Mouse (Mus musculus): ENCODE results near the gene Zfp91. TPM values are rescaled to one million over a fixed set of nuclear protein-coding genes. Genes with fewer than 3 reads are reported as not detected.

Zfp91 gene
- polyA plus RNA-seq, 1 experiment from 2014 or later = 15.3 TPM

GRCm38 (mm10) chr19:12770888-12771287, 25.0 kb downstream of the Zfp91 start:
- no peak overlapping the region for H3K4me3 ChIP-seq (replicated peaks; ENCODE audit: low read depth, low read length)
- WGBS = 79% methylated on average over 5 of the region's 5 CpGs
- ATAC-seq (replicated peaks; ENCODE audit: low FRiP score, low read depth) (no peak), DNase-seq (ENCODE audit: low spot score) (no peak)
- H3K9me3 ChIP-seq (replicated peaks; ENCODE audit: low read length) = no peaks in the 10 kb centered on the region
- no peaks in the 10 kb centered on the region for H3K27me3 ChIP-seq (ENCODE audit: insufficient read depth, low read length)
- no peak overlapping the region for H3K27ac ChIP-seq
- no peak overlapping the region for H3K4me2 ChIP-seq (ENCODE audit: low read length)
- H3K9ac ChIP-seq (ENCODE audit: low read depth, low read length) = no peak overlapping the region
- H3K4me1 ChIP-seq (replicated peaks; ENCODE audit: insufficient read depth, low read length) = no peaks in the 10 kb centered on the region
- peaks cover 39% of the 10 kb centered on the region; the same call in 1 of the 2 replicates for H3K36me3 ChIP-seq (ENCODE audit: insufficient read depth, low read length)
- no peak for TF ChIP-seq CTCF (IDR thresholded peaks at IDR 0.05; ENCODE audit: low read depth)

GRCm38 (mm10) chr19:12765308-12765707, 30.6 kb downstream of the Zfp91 start, which contains the start of gene Cntf:
Gene Cntf, minus strand, starts transcription at chr19:12765632.
- TF ChIP-seq CTCF (IDR thresholded peaks at IDR 0.05; ENCODE audit: low read depth) = no peak
- peak; percentile 41 for DNase-seq (ENCODE audit: low spot score)
- Histone ChIP-seq H3K4me1 (replicated peaks; ENCODE audit: insufficient read depth, low read length) (no peaks in the 10 kb centered on the region), H3K36me3 (ENCODE audit: insufficient read depth, low read length) (peaks cover 33% of the 10 kb centered on the region; the same call in 1 of the 2 replicates), H3K4me3 (replicated peaks; ENCODE audit: low read depth, low read length) (no peak within 1 kb of the TSS), H3K27me3 (ENCODE audit: insufficient read depth, low read length) (no peaks in the 10 kb centered on the region), H3K9ac (ENCODE audit: low read depth, low read length) (no peak within 1 kb of the TSS), H3K4me2 (ENCODE audit: low read length) (no peak within 1 kb of the TSS), H3K27ac (no peak within 1 kb of the TSS), H3K9me3 (replicated peaks; ENCODE audit: low read length) (no peaks in the 10 kb centered on the region)
- 34% methylated on average over 7 of the region's 7 CpGs for WGBS
- ATAC-seq (replicated peaks; ENCODE audit: low FRiP score, low read depth) = no peak; the same call in 1 of the 2 replicates

GRCm38 (mm10) chr19:12762212-12763130, 33.5 kb downstream of the Zfp91 start:
- Histone ChIP-seq H3K4me1 (replicated peaks; ENCODE audit: insufficient read depth, low read length) (no peaks in the 10 kb centered on the region), H3K27ac (no peak overlapping the region), H3K9ac (ENCODE audit: low read depth, low read length) (no peak overlapping the region), H3K36me3 (ENCODE audit: insufficient read depth, low read length) (0 out of 2 replicates have a peak, but pooled peaks cover 11% of the 10 kb centered on the region), H3K27me3 (ENCODE audit: insufficient read depth, low read length) (no peaks in the 10 kb centered on the region), H3K9me3 (replicated peaks; ENCODE audit: low read length) (no peaks in the 10 kb centered on the region), H3K4me2 (ENCODE audit: low read length) (no peak overlapping the region), H3K4me3 (replicated peaks; ENCODE audit: low read depth, low read length) (no peak overlapping the region)
- ATAC-seq (replicated peaks; ENCODE audit: low FRiP score, low read depth) (no peak), DNase-seq (ENCODE audit: low spot score) (no peak)
- TF ChIP-seq CTCF (IDR thresholded peaks at IDR 0.05; ENCODE audit: low read depth) = peak; percentile 57
- WGBS = 63% methylated on average over 2 of the region's 2 CpGs

- no peaks in the 10 kb centered on the region for H3K4me1 ChIP-seq (replicated peaks; ENCODE audit: insufficient read depth, low read length)
- no peaks in the 10 kb centered on the region for H3K9me3 ChIP-seq (replicated peaks; ENCODE audit: low read length)
- H3K36me3 ChIP-seq (ENCODE audit: insufficient read depth, low read length) = 0 out of 2 replicates have a peak, but pooled peaks cover 11% of the 10 kb centered on the region
- H3K4me2 ChIP-seq (ENCODE audit: low read length) = no peak overlapping the region
- no peak overlapping the region for H3K4me3 ChIP-seq (replicated peaks; ENCODE audit: low read depth, low read length)
- TF ChIP-seq CTCF (IDR thresholded peaks at IDR 0.05; ENCODE audit: low read depth) = no peak
- ATAC-seq (replicated peaks; ENCODE audit: low FRiP score, low read depth) = no peak
- 73% methylated on average over 2 of the region's 2 CpGs for WGBS
- H3K27ac ChIP-seq = no peak overlapping the region
- H3K9ac ChIP-seq (ENCODE audit: low read depth, low read length) = no peak overlapping the region
- H3K27me3 ChIP-seq (ENCODE audit: insufficient read depth, low read length) = no peaks in the 10 kb centered on the region
- DNase-seq (ENCODE audit: low spot score) = no peak
Measured at GRCm38 (mm10) chr19:12759656-12760055, 36.3 kb downstream of the Zfp91 start.

GRCm38 (mm10) chr19:12758936-12759478, 36.9 kb downstream of the Zfp91 start:
- H3K4me3 ChIP-seq (replicated peaks; ENCODE audit: low read depth, low read length) = no peak overlapping the region
- H3K27me3 ChIP-seq (ENCODE audit: insufficient read depth, low read length) = no peaks in the 10 kb centered on the region
- H3K4me2 ChIP-seq (ENCODE audit: low read length) = no peak overlapping the region
- no peak for DNase-seq (ENCODE audit: low spot score)
- no peak for TF ChIP-seq CTCF (IDR thresholded peaks at IDR 0.05; ENCODE audit: low read depth)
- no peaks in the 10 kb centered on the region for H3K9me3 ChIP-seq (replicated peaks; ENCODE audit: low read length)
- no peak overlapping the region for H3K9ac ChIP-seq (ENCODE audit: low read depth, low read length)
- ATAC-seq (replicated peaks; ENCODE audit: low FRiP score, low read depth) = no peak
- 89% methylated on average over 1 of the region's 1 CpGs for WGBS
- H3K4me1 ChIP-seq (replicated peaks; ENCODE audit: insufficient read depth, low read length) = no peaks in the 10 kb centered on the region
- H3K27ac ChIP-seq = no peak overlapping the region
- H3K36me3 ChIP-seq (ENCODE audit: insufficient read depth, low read length) = 0 out of 2 replicates have a peak, but pooled peaks cover 9% of the 10 kb centered on the region

- Histone ChIP-seq H3K4me2 (ENCODE audit: low read length) (no peak overlapping the region), H3K36me3 (ENCODE audit: insufficient read depth, low read length) (no peaks in the 10 kb centered on the region), H3K4me3 (replicated peaks; ENCODE audit: low read depth, low read length) (no peak overlapping the region), H3K4me1 (replicated peaks; ENCODE audit: insufficient read depth, low read length) (no peaks in the 10 kb centered on the region), H3K9ac (ENCODE audit: low read depth, low read length) (no peak overlapping the region), H3K9me3 (replicated peaks; ENCODE audit: low read length) (no peaks in the 10 kb centered on the region), H3K27me3 (ENCODE audit: insufficient read depth, low read length) (no peaks in the 10 kb centered on the region), H3K27ac (no peak overlapping the region)
- no peak for DNase-seq (ENCODE audit: low spot score)
- WGBS = 85% methylated on average over 3 of the region's 3 CpGs
- ATAC-seq (replicated peaks; ENCODE audit: low FRiP score, low read depth) = no peak
- TF ChIP-seq CTCF (IDR thresholded peaks at IDR 0.05; ENCODE audit: low read depth) = no peak
Measured at GRCm38 (mm10) chr19:12756286-12756685, 39.6 kb downstream of the Zfp91 start.

Data from kidney, postnatal 0 days (tissue).